Mouse (Mus musculus): ENCODE data around the gene Taldo1.
"Not testable (repeated sequence)": the region's sequence is repeated elsewhere in the genome, so short reads cannot be mapped to it uniquely, and the experiment has no call there.

The Taldo1 gene

DNA sequence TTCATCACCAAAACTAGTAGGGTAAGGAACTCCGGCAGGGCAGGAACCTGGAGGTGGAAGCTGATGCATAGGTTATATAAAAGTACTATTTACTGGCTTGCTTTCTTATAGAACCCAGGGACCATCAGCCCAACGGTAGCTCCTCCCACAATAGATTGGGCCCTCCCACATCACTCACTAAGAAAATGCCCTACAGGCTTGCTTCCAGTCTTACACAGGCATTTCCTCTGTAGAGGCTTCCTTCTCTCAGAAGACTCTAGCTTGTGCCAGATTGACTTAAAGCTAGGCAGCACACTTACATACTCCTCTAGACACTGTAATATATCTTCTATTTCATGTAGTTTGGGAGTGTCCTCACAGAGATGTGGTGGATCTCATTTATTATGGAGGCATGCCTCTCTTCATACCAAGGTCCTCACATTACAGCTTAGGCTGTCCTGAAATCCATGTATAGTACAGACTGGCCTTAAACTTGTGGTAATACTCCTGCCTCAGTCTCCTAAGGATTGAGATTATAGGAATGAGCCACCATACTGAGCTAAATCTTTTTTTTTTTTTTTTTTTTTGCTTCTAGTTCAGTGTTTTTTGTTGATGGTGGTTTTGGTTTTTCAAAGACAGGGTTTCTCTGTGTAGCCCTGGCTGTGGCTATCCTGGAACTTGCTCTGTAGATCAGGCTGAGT is 4.1 kb upstream of the Taldo1 start:
- no peak for DNase-seq (ENCODE audit: low spot score in 2 of 2)

GRCm38 (mm10) chr7:141388487-141389109 is 3.4 kb upstream of the Taldo1 start:
- DNase-seq (ENCODE audit: low spot score in 2 of 2), result no peak

- DNase-seq (ENCODE audit: low spot score in 2 of 2), result no peak
Observed at GRCm38 (mm10) chr7:141390326-141391259, 1.4 kb upstream of the Taldo1 start.

- DNase-seq (ENCODE audit: low spot score in 2 of 2), result peak in 1 of 2 experiments; percentile 36
Observed at GRCm38 (mm10) chr7:141392552-141393222, 688 bp downstream of the Taldo1 start.

DNA sequence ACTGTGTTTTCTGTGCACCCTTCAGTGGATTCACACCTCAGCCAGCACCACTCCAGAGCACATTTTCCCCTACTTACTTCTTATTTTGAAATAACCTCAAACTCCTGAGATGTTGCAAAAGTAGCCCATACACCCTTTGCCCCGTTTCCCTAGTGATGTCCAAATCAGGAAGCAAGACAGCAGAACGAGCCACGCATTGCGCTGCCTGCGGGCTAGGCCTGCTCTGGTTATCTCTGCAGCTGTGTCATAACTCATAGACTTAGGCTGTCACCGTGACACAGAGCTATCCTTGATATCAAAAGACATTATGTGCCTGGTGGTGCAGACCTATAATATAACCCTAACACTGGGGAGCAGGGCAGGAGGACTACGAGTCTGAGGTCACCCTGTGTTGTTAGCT is 2.2 kb downstream of the Taldo1 start:
- DNase-seq (ENCODE audit: low spot score in 2 of 2), result peak; percentile 37 to 47

- peak; percentile 80 to 92 for DNase-seq (ENCODE audit: low spot score in 2 of 2)
Observed at GRCm38 (mm10) chr7:141394771-141395170, 2.8 kb downstream of the Taldo1 start.

DNA sequence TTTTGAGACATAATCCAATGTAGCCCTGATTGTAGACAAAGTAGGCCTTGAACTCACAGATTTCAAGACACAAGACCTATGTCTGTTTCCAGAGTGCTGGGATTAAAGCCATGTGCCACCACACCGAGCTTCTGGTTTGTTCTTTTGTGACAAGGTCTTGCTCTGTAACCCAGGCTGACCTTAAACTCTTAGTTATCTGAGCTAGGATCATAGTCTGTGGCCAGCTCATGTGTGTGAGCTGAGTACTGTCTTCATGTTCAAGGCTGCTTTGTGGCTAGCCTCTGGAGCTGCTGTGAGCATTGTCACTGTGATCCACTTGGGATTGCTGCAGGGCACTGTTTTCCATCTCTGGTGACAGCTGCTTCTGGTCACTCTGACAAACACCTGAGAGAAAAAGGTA is 3.3 kb downstream of the Taldo1 start:
- no peak for DNase-seq (ENCODE audit: low spot score in 2 of 2)

DNA sequence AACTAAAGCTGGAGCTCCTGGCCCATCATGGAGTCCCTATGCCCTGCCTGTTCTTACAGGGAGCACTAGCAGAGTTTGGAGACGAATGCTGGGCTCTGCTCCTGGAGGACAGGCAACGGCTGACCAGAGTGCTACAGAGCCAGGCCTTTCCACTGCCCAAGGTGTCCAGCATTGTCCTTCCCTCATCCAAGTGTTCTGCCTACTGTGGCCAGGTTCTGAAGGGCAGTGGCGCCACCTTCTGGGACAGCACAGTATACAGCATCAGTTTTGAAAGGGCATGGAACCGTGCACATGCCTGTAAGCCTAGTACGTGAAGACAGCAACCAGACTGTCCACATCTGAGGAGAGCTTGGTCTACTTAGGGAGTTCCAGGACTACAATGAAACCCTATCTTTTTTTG is 11.3 kb downstream of the Taldo1 start:
- peak; percentile 55 to 79 for DNase-seq (ENCODE audit: low spot score in 2 of 2)

GRCm38 (mm10) chr7:141405466-141405865 is 13.5 kb downstream of the Taldo1 start:
- no peak for DNase-seq (ENCODE audit: low spot score in 2 of 2)

DNA sequence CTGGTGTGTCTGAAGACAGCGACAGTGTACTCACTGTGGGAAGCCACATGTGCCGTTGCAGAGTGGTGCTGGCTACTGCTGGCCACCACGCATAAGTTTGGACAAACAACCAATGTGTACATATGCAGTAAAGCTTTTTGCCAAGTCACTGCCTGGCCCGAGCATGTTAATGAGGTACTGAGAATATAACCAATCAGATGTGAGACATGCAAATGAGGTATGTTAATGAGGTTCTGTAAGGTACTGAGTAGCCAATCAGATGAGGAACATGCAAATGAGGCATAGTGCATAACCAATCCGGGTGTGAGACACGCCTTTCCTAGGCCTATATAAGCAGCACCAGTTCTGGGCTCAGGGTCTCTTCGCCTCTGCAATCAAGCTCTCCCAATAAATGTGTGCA is 15.7 kb downstream of the Taldo1 start:
- DNase-seq (ENCODE audit: low spot score in 2 of 2), result not testable (repeated sequence)

DNA sequence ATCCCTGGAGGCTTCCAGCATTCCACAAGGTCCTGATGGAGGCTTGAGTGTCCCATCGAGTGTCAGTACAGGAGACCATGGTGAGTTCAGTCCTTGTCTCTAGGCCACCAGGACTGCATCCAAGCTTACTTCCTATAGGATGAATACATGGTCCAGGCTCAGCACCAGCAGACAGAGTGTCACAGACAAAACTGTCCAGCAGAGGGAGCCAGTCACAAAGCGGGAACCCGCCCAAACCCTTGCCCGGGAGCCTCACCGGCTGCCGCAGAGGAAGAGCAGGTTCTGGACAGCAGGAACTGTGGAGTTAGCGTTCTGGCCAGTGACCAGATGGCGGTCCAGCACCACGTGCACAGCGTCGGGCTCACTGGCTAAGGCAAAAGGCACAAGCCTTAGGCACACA is 16.8 kb downstream of the Taldo1 start:
- DNase-seq (ENCODE audit: low spot score in 2 of 2), result peak; percentile 84 to 91

DNA sequence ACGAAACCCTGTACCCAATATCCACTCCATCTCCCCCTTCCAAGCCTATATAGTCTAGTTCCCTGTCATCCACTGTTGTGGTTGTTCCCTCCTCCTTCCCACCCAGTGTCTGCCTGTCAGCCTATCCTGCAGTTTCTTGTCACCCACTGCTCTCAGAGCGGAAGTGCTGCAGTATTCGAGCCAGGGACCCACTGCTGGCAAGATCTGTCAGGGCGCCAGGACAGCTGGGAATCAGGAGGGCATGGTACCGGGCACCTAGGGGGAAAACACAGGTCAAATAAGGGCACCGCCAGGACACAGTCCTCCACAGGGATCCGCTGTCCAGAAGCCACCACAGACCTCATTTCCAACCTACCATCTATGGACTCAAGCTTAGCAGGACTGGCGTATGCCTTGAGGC is 18.6 kb downstream of the Taldo1 start:
- DNase-seq (ENCODE audit: low spot score in 2 of 2), result no peak

- DNase-seq (ENCODE audit: low spot score in 2 of 2), result peak in 1 of 2 experiments; percentile 6
Observed at GRCm38 (mm10) chr7:141411667-141412066, 19.7 kb downstream of the Taldo1 start.

DNA sequence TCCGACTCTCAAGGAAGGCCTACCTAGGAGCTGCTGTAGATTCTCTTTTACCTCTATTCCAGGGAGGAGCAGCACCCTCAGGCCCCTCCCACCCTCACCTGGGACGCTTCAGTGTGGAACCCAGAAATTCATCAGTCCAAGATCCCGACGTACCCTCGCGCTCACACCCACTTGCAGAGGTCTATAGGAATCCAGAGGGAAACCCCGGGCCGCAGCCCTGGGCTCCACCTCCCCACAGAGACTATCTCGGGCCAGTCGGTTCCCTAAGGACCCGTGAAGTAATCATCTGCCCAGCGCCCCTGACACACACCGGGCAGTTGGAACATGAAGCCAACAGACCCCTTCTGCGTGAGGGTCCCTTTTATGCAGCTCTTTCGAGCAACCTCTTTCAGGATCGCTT is 21.3 kb downstream of the Taldo1 start:
- peak in 1 of 2 experiments; percentile 31 for DNase-seq (ENCODE audit: low spot score in 2 of 2)

GRCm38 (mm10) chr7:141413809-141414584 is 22.0 kb downstream of the Taldo1 start, which contains the start of gene Gatd1:
Gene Gatd1, minus strand, starts transcription at chr7:141414136.
- peak; percentile 98 to 100 for DNase-seq (ENCODE audit: low spot score in 2 of 2)

GRCm38 (mm10) chr7:141416144-141416841 is 24.3 kb downstream of the Taldo1 start:
- no peak for DNase-seq (ENCODE audit: low spot score in 2 of 2)

DNA sequence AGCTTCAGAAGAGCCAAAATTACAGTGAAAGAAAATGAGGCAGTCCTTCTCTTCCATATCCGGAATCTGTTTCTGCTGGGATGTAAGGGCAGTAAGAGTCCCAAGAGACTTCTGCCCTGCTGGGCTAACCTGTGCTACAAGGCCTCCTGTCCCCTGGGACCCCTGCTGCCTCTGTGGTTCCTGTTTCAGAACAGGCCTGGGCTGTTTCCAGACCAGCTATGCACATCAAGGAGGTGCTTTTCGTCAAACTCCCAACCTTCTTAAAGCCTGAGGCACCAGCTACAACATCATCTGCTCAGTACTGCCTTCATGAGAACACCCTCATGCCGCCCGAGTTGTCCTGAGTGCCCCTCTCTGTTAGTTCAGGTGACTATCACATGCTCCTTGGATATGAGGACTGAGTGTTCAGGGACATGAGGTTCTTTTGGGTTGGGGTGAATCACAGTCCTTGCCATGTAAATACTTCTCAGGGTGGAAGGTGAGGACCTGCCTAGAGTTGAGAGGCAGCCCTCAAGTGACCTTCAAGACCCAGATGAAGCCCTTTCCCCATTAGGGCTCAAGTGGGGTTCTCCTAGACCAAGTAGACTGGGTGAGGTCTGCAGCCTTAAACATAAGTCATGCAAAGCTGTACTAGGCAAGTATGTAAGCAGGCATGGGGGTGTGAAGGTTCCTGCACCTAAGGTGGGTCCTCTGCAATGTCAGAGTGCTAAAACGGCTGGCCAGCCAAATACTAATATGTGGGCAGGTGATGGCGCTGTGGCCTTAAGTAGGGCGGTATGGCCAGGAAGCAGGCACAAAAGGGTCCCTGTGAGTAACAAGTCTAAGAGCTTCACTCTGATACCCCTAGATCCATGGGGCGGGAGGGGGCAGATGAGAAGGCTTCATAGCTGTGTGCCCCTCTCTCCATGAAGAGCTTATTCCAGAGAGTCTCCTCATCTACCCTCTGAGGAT is 26.0 kb downstream of the Taldo1 start:
- DNase-seq (ENCODE audit: low spot score in 2 of 2), result no peak

GRCm38 (mm10) chr7:141418970-141419369 is 27.0 kb downstream of the Taldo1 start:
- peak in 1 of 2 experiments; percentile 54 for DNase-seq (ENCODE audit: low spot score in 2 of 2)

GRCm38 (mm10) chr7:141420030-141420702 is 28.2 kb downstream of the Taldo1 start:
- DNase-seq (ENCODE audit: low spot score in 2 of 2), result no peak

All from spleen, postnatal 10 days (tissue).